Mouse (Mus musculus) intestine, embryonic 15.5 days (tissue): ENCODE data around the gene Cd52. TPM values are rescaled to one million over a fixed set of nuclear protein-coding genes. Genes with fewer than 3 reads are reported as not detected.

Experiments
- polyA plus RNA-seq: library from polyadenylated mRNA; unstranded; fragments of >200 nt; fragmentation: Nextera tagmentation; extraction: Ambion mirVana; gene quantifications from 2 replicates; pipeline ENCODE4 v1.2.1, GENCODE M21; 2015

Gene Cd52
- polyA plus RNA-seq, 1 experiment from 2014 or later = 29.7 TPM

Other genes with a start within 250 kb of the Cd52 start
- gene Rps6ka1, start 207.3 kb downstream of the Cd52 start, polyA plus RNA-seq = 124 and 133 TPM in 2 replicates
- gene Hmgn2, start 126.4 kb downstream of the Cd52 start, polyA plus RNA-seq = 1,763 and 2,086 TPM in 2 replicates
- 40.3 and 41.9 TPM in 2 replicates for gene Dhdds, start 94.2 kb downstream of the Cd52 start, polyA plus RNA-seq
- 0.05 and 0.10 TPM in 2 replicates for gene Lin28a, start 76.2 kb downstream of the Cd52 start, polyA plus RNA-seq
- not detected in 2 replicates for gene Zfp683, start 41.2 kb downstream of the Cd52 start, polyA plus RNA-seq
- 14.9 and 16.6 TPM in 2 replicates for gene Crybg2, start 34.3 kb downstream of the Cd52 start, polyA plus RNA-seq
- 4.4 and 6.0 TPM in 2 replicates for gene Ubxn11, start 7.5 kb upstream of the Cd52 start, polyA plus RNA-seq
- 362 and 375 TPM in 2 replicates for gene Sh3bgrl3, start 33.7 kb upstream of the Cd52 start, polyA plus RNA-seq
- gene Cep85, start 92.0 kb upstream of the Cd52 start, polyA plus RNA-seq = 90.0 and 91.6 TPM in 2 replicates
- gene Gm7534, start 107.9 kb upstream of the Cd52 start, polyA plus RNA-seq = not detected in 2 replicates
- 0.19 and 0.43 TPM in 2 replicates for gene Catsper4, start 132.3 kb upstream of the Cd52 start, polyA plus RNA-seq
- gene Cnksr1, start 143.3 kb upstream of the Cd52 start, polyA plus RNA-seq = 12.2 and 12.7 TPM in 2 replicates
- gene E130218I03Rik, start 148.6 kb upstream of the Cd52 start, polyA plus RNA-seq = 0.23 and 0.34 TPM in 2 replicates
- gene Zfp593, start 150.5 kb upstream of the Cd52 start, polyA plus RNA-seq = 16.4 and 16.7 TPM in 2 replicates
- not detected in 2 replicates for gene Gm30191, start 151.9 kb upstream of the Cd52 start, polyA plus RNA-seq
- 5.0 TPM in 2 replicates for gene Grrp1, start 159.0 kb upstream of the Cd52 start, polyA plus RNA-seq
- gene Pdik1l, start 192.8 kb upstream of the Cd52 start, polyA plus RNA-seq = 15.7 and 17.9 TPM in 2 replicates
- gene Trim63, start 220.0 kb upstream of the Cd52 start, polyA plus RNA-seq = 0.68 and 1.0 TPM in 2 replicates
- 4.4 and 4.5 TPM in 2 replicates for gene Slc30a2, start 248.1 kb upstream of the Cd52 start, polyA plus RNA-seq